Mouse (Mus musculus): ENCODE measurements around the gene Snrnp40. TPM values are rescaled to one million over a fixed set of nuclear protein-coding genes. Genes with fewer than 3 reads are reported as not detected.

The Snrnp40 gene
- polyA plus RNA-seq (2015; fragmentation: Nextera tagmentation; extraction: Ambion mirVana), result 138 and 145 TPM in 2 replicates

- WGBS, result under 1% methylated on average over 49 of the region's 49 CpGs
- peak within 1 kb of the TSS; percentile 78 for H3K4me2 ChIP-seq (replicated peaks)
- H3K27ac ChIP-seq, result peak within 1 kb of the TSS; percentile 77
- H3K9ac ChIP-seq (replicated peaks), result peak within 1 kb of the TSS; percentile 89
- ATAC-seq, result peak; percentile 99
- H3K4me3 ChIP-seq (replicated peaks), result peak within 1 kb of the TSS; percentile 84
- H3K9me3 ChIP-seq, result 0 out of 2 replicates have a peak, but pooled peaks cover 3% of the 10 kb centered on the region
- H3K27me3 ChIP-seq, result no peaks in the 10 kb centered on the region
- peaks cover 31% of the 10 kb centered on the region for H3K36me3 ChIP-seq
- peaks cover 28% of the 10 kb centered on the region for H3K4me1 ChIP-seq (replicated peaks)
Measured at GRCm38 (mm10) chr4:130359486-130360237, at the start of gene Snrnp40, which contains the start of gene Zcchc17. Snrnp40 (plus strand) TSS chr4:130360132. Zcchc17 (minus strand) TSS chr4:130359943.

- Histone ChIP-seq H3K4me2 (replicated peaks) (no peak overlapping the region), H3K4me1 (replicated peaks) (peaks cover 21% of the 10 kb centered on the region), H3K4me3 (replicated peaks) (no peak overlapping the region), H3K9me3 (no peaks in the 10 kb centered on the region), H3K27ac (no peak overlapping the region), H3K9ac (replicated peaks) (no peak overlapping the region), H3K27me3 (peaks cover 21% of the 10 kb centered on the region), H3K36me3 (peaks cover 49% of the 10 kb centered on the region)
- ATAC-seq, result no peak
- WGBS, result 93% methylated on average over 3 of the region's 3 CpGs
Measured at GRCm38 (mm10) chr4:130312526-130312925, 47.4 kb upstream of the Snrnp40 start.

- no peaks in the 10 kb centered on the region for H3K9me3 ChIP-seq
- no peak for ATAC-seq
- peaks cover 54% of the 10 kb centered on the region for H3K36me3 ChIP-seq
- no peak overlapping the region for H3K9ac ChIP-seq (replicated peaks)
- H3K4me2 ChIP-seq (replicated peaks), result no peak overlapping the region
- over 99% methylated on average over 4 of the region's 4 CpGs for WGBS
- no peak overlapping the region for H3K27ac ChIP-seq
- peaks cover 12% of the 10 kb centered on the region for H3K4me1 ChIP-seq (replicated peaks)
- peaks cover 17% of the 10 kb centered on the region for H3K27me3 ChIP-seq
- H3K4me3 ChIP-seq (replicated peaks), result no peak overlapping the region
Measured at GRCm38 (mm10) chr4:130313552-130313951, 46.4 kb upstream of the Snrnp40 start.

- H3K4me2 ChIP-seq (replicated peaks), result no peak overlapping the region
- H3K9me3 ChIP-seq, result no peaks in the 10 kb centered on the region
- no peak overlapping the region for H3K27ac ChIP-seq
- peaks cover 4% of the 10 kb centered on the region; the same call in 1 of the 2 replicates for H3K27me3 ChIP-seq
- H3K9ac ChIP-seq (replicated peaks), result no peak overlapping the region
- H3K4me3 ChIP-seq (replicated peaks), result no peak overlapping the region
- H3K36me3 ChIP-seq, result peaks cover 76% of the 10 kb centered on the region
- no peaks in the 10 kb centered on the region for H3K4me1 ChIP-seq (replicated peaks)
- no peak for ATAC-seq
- WGBS, result 71% methylated on average over 13 of the region's 13 CpGs
Measured at GRCm38 (mm10) chr4:130315771-130316527, 44.0 kb upstream of the Snrnp40 start.

GRCm38 (mm10) chr4:130316691-130317090 is 43.2 kb upstream of the Snrnp40 start:
- Histone ChIP-seq H3K9me3 (no peaks in the 10 kb centered on the region), H3K4me1 (replicated peaks) (no peaks in the 10 kb centered on the region), H3K9ac (replicated peaks) (no peak overlapping the region), H3K36me3 (peaks cover 81% of the 10 kb centered on the region), H3K27ac (no peak overlapping the region), H3K4me3 (replicated peaks) (no peak overlapping the region), H3K4me2 (replicated peaks) (no peak overlapping the region), H3K27me3 (no peaks in the 10 kb centered on the region)
- no peak for ATAC-seq
- 83% methylated on average over 10 of the region's 10 CpGs for WGBS

GRCm38 (mm10) chr4:130318122-130318521 is 41.8 kb upstream of the Snrnp40 start:
- no peak overlapping the region for H3K9ac ChIP-seq (replicated peaks)
- H3K4me3 ChIP-seq (replicated peaks), result no peak overlapping the region
- WGBS, result 70% methylated on average over 3 of the region's 3 CpGs
- H3K27me3 ChIP-seq, result no peaks in the 10 kb centered on the region
- H3K27ac ChIP-seq, result no peak overlapping the region
- no peak for ATAC-seq
- H3K9me3 ChIP-seq, result no peaks in the 10 kb centered on the region
- H3K4me1 ChIP-seq (replicated peaks), result no peaks in the 10 kb centered on the region
- no peak overlapping the region for H3K4me2 ChIP-seq (replicated peaks)
- H3K36me3 ChIP-seq, result peaks cover 87% of the 10 kb centered on the region

- Histone ChIP-seq H3K4me2 (replicated peaks) (no peak overlapping the region), H3K27me3 (no peaks in the 10 kb centered on the region), H3K27ac (no peak overlapping the region), H3K4me3 (replicated peaks) (no peak overlapping the region), H3K4me1 (replicated peaks) (no peaks in the 10 kb centered on the region), H3K9ac (replicated peaks) (no peak overlapping the region), H3K36me3 (peaks cover 87% of the 10 kb centered on the region), H3K9me3 (no peaks in the 10 kb centered on the region)
- 86% methylated on average over 7 of the region's 7 CpGs for WGBS
- ATAC-seq, result no peak
Measured at GRCm38 (mm10) chr4:130319564-130319963, 40.4 kb upstream of the Snrnp40 start.

- Histone ChIP-seq H3K27ac (no peak overlapping the region), H3K27me3 (no peaks in the 10 kb centered on the region), H3K4me1 (replicated peaks) (no peaks in the 10 kb centered on the region), H3K4me2 (replicated peaks) (no peak overlapping the region), H3K9ac (replicated peaks) (no peak overlapping the region), H3K9me3 (no peaks in the 10 kb centered on the region), H3K4me3 (replicated peaks) (no peak overlapping the region), H3K36me3 (peaks cover 86% of the 10 kb centered on the region)
- 96% methylated on average over 7 of the region's 7 CpGs for WGBS
- no peak for ATAC-seq
Measured at GRCm38 (mm10) chr4:130321640-130322039, 38.3 kb upstream of the Snrnp40 start.

GRCm38 (mm10) chr4:130322567-130322966 is 37.4 kb upstream of the Snrnp40 start:
- ATAC-seq, result no peak
- Histone ChIP-seq H3K27ac (no peak overlapping the region), H3K9ac (replicated peaks) (no peak overlapping the region), H3K36me3 (peaks cover 87% of the 10 kb centered on the region), H3K4me2 (replicated peaks) (no peak overlapping the region), H3K4me1 (replicated peaks) (no peaks in the 10 kb centered on the region), H3K4me3 (replicated peaks) (no peak overlapping the region), H3K9me3 (no peaks in the 10 kb centered on the region), H3K27me3 (no peaks in the 10 kb centered on the region)
- WGBS, result 95% methylated on average over 7 of the region's 7 CpGs

GRCm38 (mm10) chr4:130323165-130323564 is 36.8 kb upstream of the Snrnp40 start:
- ATAC-seq, result no peak
- Histone ChIP-seq H3K36me3 (peaks cover 91% of the 10 kb centered on the region), H3K27ac (no peak overlapping the region)

GRCm38 (mm10) chr4:130323607-130324006 is 36.3 kb upstream of the Snrnp40 start:
- no peak overlapping the region for H3K4me2 ChIP-seq (replicated peaks)
- no peak overlapping the region for H3K4me3 ChIP-seq (replicated peaks)
- 81% methylated on average over 5 of the region's 5 CpGs for WGBS
- no peak overlapping the region for H3K9ac ChIP-seq (replicated peaks)
- no peaks in the 10 kb centered on the region for H3K27me3 ChIP-seq
- H3K36me3 ChIP-seq, result peaks cover 92% of the 10 kb centered on the region
- ATAC-seq, result no peak
- H3K4me1 ChIP-seq (replicated peaks), result no peaks in the 10 kb centered on the region
- H3K9me3 ChIP-seq, result no peaks in the 10 kb centered on the region
- H3K27ac ChIP-seq, result no peak overlapping the region

More at GRCm38 (mm10) chr4:130323165-130323564, 36.8 kb upstream of the Snrnp40 start:
- Histone ChIP-seq H3K4me1 (replicated peaks) (no peaks in the 10 kb centered on the region), H3K4me3 (replicated peaks) (no peak overlapping the region), H3K27me3 (no peaks in the 10 kb centered on the region), H3K9ac (replicated peaks) (no peak overlapping the region), H3K4me2 (replicated peaks) (no peak overlapping the region), H3K9me3 (no peaks in the 10 kb centered on the region)
- 85% methylated on average over 1 of the region's 1 CpGs for WGBS

- ATAC-seq, result no peak
- no peaks in the 10 kb centered on the region for H3K9me3 ChIP-seq
- peaks cover 83% of the 10 kb centered on the region for H3K36me3 ChIP-seq
Measured at GRCm38 (mm10) chr4:130325446-130325845, 34.5 kb upstream of the Snrnp40 start.

More at GRCm38 (mm10) chr4:130325446-130325845, 34.5 kb upstream of the Snrnp40 start:
- WGBS, result 91% methylated on average over 2 of the region's 2 CpGs
- no peak overlapping the region for H3K4me3 ChIP-seq (replicated peaks)
- no peak overlapping the region for H3K9ac ChIP-seq (replicated peaks)
- no peaks in the 10 kb centered on the region for H3K27me3 ChIP-seq
- no peak overlapping the region for H3K27ac ChIP-seq
- H3K4me2 ChIP-seq (replicated peaks), result no peak overlapping the region
- no peaks in the 10 kb centered on the region for H3K4me1 ChIP-seq (replicated peaks)
